10 mouse cellular contexts compared by ENCODE assay signal in genomic region chr17:32268540-32268960, GRCm38 (mm10). TPM values are rescaled to one million over a fixed set of nuclear protein-coding genes. Genes with fewer than 3 reads are reported as not detected.
A peak's percentile ranks its signal among the peaks of the same experiment; 100 is the strongest.
DNase-seq lines count a peak whose midpoint lies in the region; ATAC-seq and TF ChIP-seq lines count a peak whose summit lies in the region.
"Had no signal": no experiment of that assay in that cellular context is flagged by ENCODE, and none has a peak within 500 bp of the region (broad histone marks: within the 10 kb centered on the region; RNA-seq: fewer than 3 reads in every experiment).

No protein-coding gene starts in this region.

- H3K79me2 ChIP-seq in heart, adult 2 months (replicated peaks; ENCODE audit: control insufficient read depth, insufficient read depth, low read length): peaks cover 11% of the 10 kb centered on the region

- peak in 1 of 2 experiments; percentile 27 for DNase-seq in heart, adult 2 months
- DNase-seq in heart, embryonic 10.5 days (ENCODE audit: low spot score): no peak
- DNase-seq in midbrain, postnatal 0 days (ENCODE audit: low spot score): peak; percentile 51
- DNase-seq in cerebellum, adult 8-10 months: peak; percentile 41
- peak; percentile 49 for DNase-seq in skeletal muscle tissue, adult 2 months (ENCODE audit: low read depth, low spot score)
- no peak for DNase-seq in liver, postnatal 0 days
- no peak for DNase-seq in yolk sac, embryonic 10.5 days (ENCODE audit: low spot score)
- DNase-seq: liver, embryonic 13.5 days had no signal

- no peak for TF ChIP-seq POLR2A in heart, adult 2 months (IDR thresholded peaks at IDR 0.05; ENCODE audit: insufficient read depth, low read depth, low read length)

- no peaks in the 10 kb centered on the region for H3K27me3 ChIP-seq in heart, adult 2 months (ENCODE audit: control insufficient read depth, insufficient read depth, low read length)
- no peaks in the 10 kb centered on the region for H3K27me3 ChIP-seq in heart, embryonic 10.5 days (ENCODE audit: insufficient read depth, poor library complexity, severe bottlenecking)
- no peaks in the 10 kb centered on the region for H3K27me3 ChIP-seq in midbrain, postnatal 0 days (ENCODE audit: insufficient read depth, low read length)
- no peaks in the 10 kb centered on the region for H3K27me3 ChIP-seq in midbrain, embryonic 15.5 days (replicated peaks)
- H3K27me3 ChIP-seq in liver, postnatal 0 days (ENCODE audit: insufficient read depth, low read length): no peaks in the 10 kb centered on the region
- H3K27me3 ChIP-seq: liver, embryonic 13.5 days had no signal

- TF ChIP-seq EP300 in heart, adult 2 months (IDR thresholded peaks at IDR 0.05; ENCODE audit: insufficient read depth, low read depth, low read length): no peak
- no peak for TF ChIP-seq EP300 in liver, postnatal 0 days (IDR thresholded peaks at IDR 0.05; ENCODE audit: low read depth)

- no peaks in the 10 kb centered on the region for H3K9me3 ChIP-seq in heart, embryonic 10.5 days
- H3K9me3 ChIP-seq in midbrain, postnatal 0 days (ENCODE audit: low read length): no peaks in the 10 kb centered on the region
- no peaks in the 10 kb centered on the region for H3K9me3 ChIP-seq in midbrain, embryonic 15.5 days
- H3K9me3 ChIP-seq in liver, postnatal 0 days (ENCODE audit: low read length): no peaks in the 10 kb centered on the region
- H3K9me3 ChIP-seq: embryonic facial prominence, embryonic 10.5 days; liver, embryonic 13.5 days had no signal

- no peak for TF ChIP-seq CTCF in heart, adult 2 months (IDR thresholded peaks at IDR 0.05)
- TF ChIP-seq CTCF in midbrain, postnatal 0 days (IDR thresholded peaks at IDR 0.05): no peak
- TF ChIP-seq CTCF in liver, postnatal 0 days (IDR thresholded peaks at IDR 0.05; ENCODE audit: low read depth): no peak

- ATAC-seq in midbrain, postnatal 0 days (ENCODE audit: low FRiP score): no peak
- ATAC-seq in midbrain, embryonic 15.5 days (replicated peaks): no peak
- no peak for ATAC-seq in liver, postnatal 0 days

- H3K9ac ChIP-seq in heart, adult 2 months (ENCODE audit: low read depth, low read length): no peak overlapping the region
- H3K9ac ChIP-seq in midbrain, postnatal 0 days (replicated peaks; ENCODE audit: low read length, poor library complexity, severe bottlenecking): no peak overlapping the region
- no peak overlapping the region for H3K9ac ChIP-seq in midbrain, embryonic 15.5 days
- no peak overlapping the region for H3K9ac ChIP-seq in liver, postnatal 0 days (replicated peaks)
- H3K9ac ChIP-seq: liver, embryonic 13.5 days had no signal

- H3K4me3 ChIP-seq in heart, adult 2 months: no peak overlapping the region
- H3K4me3 ChIP-seq in heart, embryonic 10.5 days: no peak overlapping the region
- no peak overlapping the region for H3K4me3 ChIP-seq in midbrain, postnatal 0 days (ENCODE audit: low read depth, low read length)
- H3K4me3 ChIP-seq in midbrain, embryonic 15.5 days: no peak overlapping the region
- H3K4me3 ChIP-seq in liver, postnatal 0 days (ENCODE audit: low read depth, low read length): no peak overlapping the region
- H3K4me3 ChIP-seq: embryonic facial prominence, embryonic 10.5 days; liver, embryonic 13.5 days had no signal

- peaks cover 16% of the 10 kb centered on the region for H3K4me1 ChIP-seq in heart, adult 2 months (ENCODE audit: control insufficient read depth, insufficient read depth, low read length)
- H3K4me1 ChIP-seq in heart, embryonic 10.5 days: peaks cover 6% of the 10 kb centered on the region; the same call in 1 of the 2 replicates
- no peaks in the 10 kb centered on the region for H3K4me1 ChIP-seq in midbrain, postnatal 0 days (ENCODE audit: insufficient read depth, low read length)
- 0 out of 2 replicates have a peak, but pooled peaks cover 4% of the 10 kb centered on the region for H3K4me1 ChIP-seq in midbrain, embryonic 15.5 days
- peaks cover 23% of the 10 kb centered on the region; the same call in 1 of the 2 replicates for H3K4me1 ChIP-seq in liver, postnatal 0 days (ENCODE audit: insufficient read depth)
- H3K4me1 ChIP-seq: embryonic facial prominence, embryonic 10.5 days had no signal

- 45% methylated on average over 3 of the region's 3 CpGs for WGBS in heart, adult 2 months
- 93% methylated on average over 3 of the region's 3 CpGs for WGBS in heart, embryonic 10.5 days
- WGBS in midbrain, postnatal 0 days: 79% methylated on average over 3 of the region's 3 CpGs
- 93% methylated on average over 3 of the region's 3 CpGs for WGBS in midbrain, embryonic 15.5 days
- WGBS in liver, postnatal 0 days (ENCODE audit: insufficient replicate concordance): 84% methylated on average over 3 of the region's 3 CpGs

- H3K36me3 ChIP-seq in heart, adult 2 months (ENCODE audit: control insufficient read depth, insufficient read depth, low read length): peaks cover 43% of the 10 kb centered on the region
- no peaks in the 10 kb centered on the region; the same call in 1 of the 2 replicates for H3K36me3 ChIP-seq in heart, embryonic 10.5 days
- no peaks in the 10 kb centered on the region for H3K36me3 ChIP-seq in midbrain, postnatal 0 days (ENCODE audit: insufficient read depth, low read length)
- H3K36me3 ChIP-seq in midbrain, embryonic 15.5 days (replicated peaks): no peaks in the 10 kb centered on the region
- 0 out of 2 replicates have a peak, but pooled peaks cover 7% of the 10 kb centered on the region for H3K36me3 ChIP-seq in liver, postnatal 0 days (replicated peaks; ENCODE audit: insufficient read depth, low read length)
- H3K36me3 ChIP-seq: liver, embryonic 13.5 days had no signal

- 0 out of 2 replicates have a peak overlapping the region, but pooled peaks have one; percentile 29 for H3K27ac ChIP-seq in heart, adult 2 months
- H3K27ac ChIP-seq in heart, embryonic 10.5 days: no peak overlapping the region
- H3K27ac ChIP-seq in midbrain, postnatal 0 days (ENCODE audit: low read depth, low read length): no peak overlapping the region
- no peak overlapping the region for H3K27ac ChIP-seq in midbrain, embryonic 15.5 days
- H3K27ac ChIP-seq in liver, postnatal 0 days (ENCODE audit: low read depth): no peak overlapping the region
- H3K27ac ChIP-seq: embryonic facial prominence, embryonic 10.5 days; liver, embryonic 13.5 days had no signal

- H3K4me2 ChIP-seq in midbrain, postnatal 0 days (ENCODE audit: low read depth, low read length, poor library complexity, severe bottlenecking): no peak overlapping the region
- H3K4me2 ChIP-seq in midbrain, embryonic 15.5 days: no peak overlapping the region
- no peak overlapping the region for H3K4me2 ChIP-seq in liver, postnatal 0 days (ENCODE audit: low read depth, low read length)
- H3K4me2 ChIP-seq: liver, embryonic 13.5 days had no signal

- intact Hi-C loops in heart, adult 2 months (cut with DNase I): no loop called here

RNA-seq across cellular contexts. Expression of gene Brd4, which starts 16.0 kb away (rescaled TPM):
- 10 to 100 TPM; 53.3 to 55.6 TPM for total RNA-seq in heart, adult 2 months (2021)
- 16.5 and 21.7 TPM in 2 replicates for polyA plus RNA-seq in heart, adult 2 months (2012; rRNA removed)
- 73.1 and 105 TPM in 2 replicates for polyA plus RNA-seq in heart, embryonic 10.5 days (2016; fragmentation: Nextera tagmentation; extraction: Ambion mirVana)
- 49.2 and 49.7 TPM in 2 replicates for total RNA-seq in midbrain, postnatal 0 days (2014; rRNA removed)
- polyA plus RNA-seq in midbrain, postnatal 0 days (2015; fragmentation: Nextera tagmentation; extraction: Ambion mirVana): 68.0 and 81.6 TPM in 2 replicates
- 95.3 and 95.5 TPM in 2 replicates for polyA plus RNA-seq in midbrain, embryonic 15.5 days (2015; fragmentation: Nextera tagmentation; extraction: Ambion mirVana)
- 20.2 and 20.7 TPM in 2 replicates for polyA plus RNA-seq in liver, postnatal 0 days (2015; fragmentation: Nextera tagmentation; extraction: Ambion mirVana)

RNA-seq across cellular contexts. Expression of gene Akap8, which starts 52.5 kb away (rescaled TPM):
- total RNA-seq in heart, adult 2 months (2021): 10 to 100 TPM; 38.9 to 40.7 TPM
- 32.2 and 40.4 TPM in 2 replicates for polyA plus RNA-seq in heart, adult 2 months (2012; rRNA removed)
- polyA plus RNA-seq in heart, embryonic 10.5 days (2016; fragmentation: Nextera tagmentation; extraction: Ambion mirVana): 100 and 115 TPM in 2 replicates
- 96.5 and 131 TPM in 2 replicates for total RNA-seq in midbrain, postnatal 0 days (2014; rRNA removed)
- polyA plus RNA-seq in midbrain, postnatal 0 days (2015; fragmentation: Nextera tagmentation; extraction: Ambion mirVana): 66.8 and 81.1 TPM in 2 replicates
- 108 and 114 TPM in 2 replicates for polyA plus RNA-seq in midbrain, embryonic 15.5 days (2015; fragmentation: Nextera tagmentation; extraction: Ambion mirVana)
- polyA plus RNA-seq in liver, postnatal 0 days (2015; fragmentation: Nextera tagmentation; extraction: Ambion mirVana): 14.5 and 17.3 TPM in 2 replicates

Comparison
In these comparisons a context has a peak if more than half of its experiments do, and no peak if none do; other contexts are left out.
1. DNase-seq: peak in midbrain, postnatal 0 days (single experiment), cerebellum, adult 8-10 months (single experiment) and skeletal muscle tissue, adult 2 months (single experiment); none in heart, embryonic 10.5 days (single experiment), liver, postnatal 0 days (single experiment) and yolk sac, embryonic 10.5 days (single experiment).